11 mouse cellular contexts compared by ENCODE assay signal in genomic region chr11:117093900-117094552, GRCm38 (mm10). TPM values are rescaled to one million over a fixed set of nuclear protein-coding genes. Genes with fewer than 3 reads are reported as not detected.
DNase-seq lines count a peak whose midpoint lies in the region; ATAC-seq and TF ChIP-seq lines count a peak whose summit lies in the region.
"Had no signal": no experiment of that assay in that cellular context is flagged by ENCODE, and none has a peak within 500 bp of the region (broad histone marks: within the 10 kb centered on the region; RNA-seq: fewer than 3 reads in every experiment).

No protein-coding gene starts in this region.

- peak overlapping the region; percentile 69 for H3K27ac ChIP-seq in heart, embryonic 16.5 days (ENCODE audit: low read length)
- H3K27ac ChIP-seq: forebrain, embryonic 10.5 days; limb, embryonic 15.5 days; midbrain, embryonic 12.5 days had no signal

- no peak overlapping the region for H3K4me2 ChIP-seq in heart, embryonic 16.5 days (ENCODE audit: low read depth, low read length)
- H3K4me2 ChIP-seq: limb, embryonic 15.5 days; midbrain, embryonic 12.5 days had no signal

- peaks cover 56% of the 10 kb centered on the region for H3K4me1 ChIP-seq in heart, embryonic 16.5 days (ENCODE audit: control insufficient read depth, insufficient read depth, low read length)
- peaks cover 40% of the 10 kb centered on the region for H3K4me1 ChIP-seq in lung, adult 2 months (ENCODE audit: control insufficient read depth, insufficient read depth, low read length)

- TF ChIP-seq CTCF in lung, adult 2 months (IDR thresholded peaks at IDR 0.05; ENCODE audit: insufficient read depth, low read length), result no peak

- 40% methylated on average over 5 of the region's 5 CpGs for WGBS in heart, embryonic 16.5 days
- 43% methylated on average over 5 of the region's 5 CpGs for WGBS in lung, adult 2 months

- peak; percentile 56 for DNase-seq in adrenal gland, postnatal 14 days
- DNase-seq in adrenal gland, postnatal 25 days, result no peak
- DNase-seq in adipocyte (ENCODE audit: low spot score), result peak; percentile 43
- no peak for DNase-seq in lung, adult 2 months
- no peak for DNase-seq in cerebellum, adult 9-10 months
- no peak for DNase-seq in left cerebral cortex, postnatal 25 days (ENCODE audit: low spot score in 2 of 2)
- DNase-seq in urinary bladder, postnatal 10 days (ENCODE audit: low spot score), result no peak

- no peaks in the 10 kb centered on the region for H3K27me3 ChIP-seq in heart, embryonic 16.5 days (ENCODE audit: control insufficient read depth, insufficient read depth, low read length)
- H3K27me3 ChIP-seq: limb, embryonic 15.5 days; midbrain, embryonic 12.5 days had no signal

- no peak overlapping the region for H3K4me3 ChIP-seq in heart, embryonic 16.5 days (ENCODE audit: low read length)
- H3K4me3 ChIP-seq in lung, adult 2 months (replicated peaks; ENCODE audit: extremely low read depth, low read depth, low read length), result no peak overlapping the region
- H3K4me3 ChIP-seq: forebrain, embryonic 10.5 days; limb, embryonic 15.5 days; midbrain, embryonic 12.5 days had no signal

- intact Hi-C loops in left cerebral cortex, postnatal 25 days (cut with DNase I), result no loop called here

- H3K36me3 ChIP-seq in heart, embryonic 16.5 days (ENCODE audit: control insufficient read depth, insufficient read depth), result no peaks in the 10 kb centered on the region
- H3K36me3 ChIP-seq: forebrain, embryonic 10.5 days; limb, embryonic 15.5 days; midbrain, embryonic 12.5 days had no signal

- H3K9me3 ChIP-seq in heart, embryonic 16.5 days (replicated peaks; ENCODE audit: control insufficient read depth, low read length), result no peaks in the 10 kb centered on the region
- H3K9me3 ChIP-seq: forebrain, embryonic 10.5 days; limb, embryonic 15.5 days; midbrain, embryonic 12.5 days had no signal

- peak; percentile 54; the same call in 1 of the 2 replicates for TF ChIP-seq POLR2A in lung, adult 2 months (IDR thresholded peaks at IDR 0.05; ENCODE audit: borderline replicate concordance, extremely low read depth, low read depth, low read length)

- ATAC-seq in heart, embryonic 16.5 days (replicated peaks; ENCODE audit: extremely low read depth, insufficient read depth, low FRiP score), result 0 out of 2 replicates have a peak, but pooled peaks have one; percentile 30

- no peak overlapping the region for H3K9ac ChIP-seq in heart, embryonic 16.5 days (ENCODE audit: low read length)
- H3K9ac ChIP-seq: limb, embryonic 15.5 days; midbrain, embryonic 12.5 days had no signal

RNA-seq across cellular contexts. Expression of gene Sec14l1, which starts 20.9 kb away (rescaled TPM):
- total RNA-seq in adrenal gland, postnatal 14 days (2021), result 119 TPM in 2 replicates
- 157 and 195 TPM in 2 replicates for total RNA-seq in adrenal gland, postnatal 25 days (2021)
- polyA plus RNA-seq in heart, embryonic 16.5 days (2015; fragmentation: Nextera tagmentation; extraction: Ambion mirVana), result 51.0 and 54.9 TPM in 2 replicates
- polyA plus RNA-seq in lung, adult 2 months (2012; rRNA removed), result 123 and 133 TPM in 2 replicates
- 100 to 1,000 TPM; 174 to 208 TPM for total RNA-seq in left cerebral cortex, postnatal 25 days (2021)

Comparison
In these comparisons a context has a peak if more than half of its experiments do, and no peak if none do; other contexts are left out.
1. DNase-seq: peak in adrenal gland, postnatal 14 days (single experiment) and adipocyte (single experiment); none in adrenal gland, postnatal 25 days (single experiment), lung, adult 2 months (single experiment), cerebellum, adult 9-10 months (single experiment), left cerebral cortex, postnatal 25 days (0 of 2) and urinary bladder, postnatal 10 days (single experiment).